Mouse (Mus musculus): Measurements from ENCODE around the gene Exosc5. TPM values are rescaled to one million over a fixed set of nuclear protein-coding genes. Genes with fewer than 3 reads are reported as not detected.

Exosc5 gene
- polyA plus RNA-seq, 1 experiment = 66.2 TPM

DNA sequence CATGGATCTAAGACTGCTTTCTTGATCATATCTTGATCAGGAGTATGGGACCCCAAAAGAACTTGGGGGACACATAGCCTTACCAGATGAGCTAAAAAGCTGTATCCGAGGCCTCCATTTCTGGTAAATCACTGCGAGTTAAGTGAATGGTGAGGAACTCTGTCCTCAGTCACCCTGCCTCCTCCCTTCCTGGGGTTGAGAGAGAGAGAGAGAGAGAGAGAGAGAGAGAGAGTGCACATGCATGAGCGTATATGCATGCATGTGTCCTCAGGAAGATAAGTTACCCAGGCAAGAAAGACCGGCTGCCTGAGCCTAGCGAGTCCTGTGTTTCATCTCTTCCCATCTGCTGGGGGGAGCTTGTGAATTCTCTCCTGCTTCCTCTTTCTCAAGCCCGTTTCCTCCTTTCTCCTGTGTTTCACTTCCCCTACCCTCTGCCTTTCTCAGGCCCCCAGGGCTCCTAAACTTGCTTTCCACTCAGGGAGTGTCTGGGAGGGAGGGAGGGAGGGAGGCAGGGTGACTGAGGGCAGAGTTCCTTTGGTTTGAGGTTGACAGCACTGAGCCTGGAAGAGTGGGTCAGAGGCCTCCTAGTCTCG lies 47.7 kb downstream of the Exosc5 start:
- DNase-seq (ENCODE audit: low read depth) = no peak

DNA sequence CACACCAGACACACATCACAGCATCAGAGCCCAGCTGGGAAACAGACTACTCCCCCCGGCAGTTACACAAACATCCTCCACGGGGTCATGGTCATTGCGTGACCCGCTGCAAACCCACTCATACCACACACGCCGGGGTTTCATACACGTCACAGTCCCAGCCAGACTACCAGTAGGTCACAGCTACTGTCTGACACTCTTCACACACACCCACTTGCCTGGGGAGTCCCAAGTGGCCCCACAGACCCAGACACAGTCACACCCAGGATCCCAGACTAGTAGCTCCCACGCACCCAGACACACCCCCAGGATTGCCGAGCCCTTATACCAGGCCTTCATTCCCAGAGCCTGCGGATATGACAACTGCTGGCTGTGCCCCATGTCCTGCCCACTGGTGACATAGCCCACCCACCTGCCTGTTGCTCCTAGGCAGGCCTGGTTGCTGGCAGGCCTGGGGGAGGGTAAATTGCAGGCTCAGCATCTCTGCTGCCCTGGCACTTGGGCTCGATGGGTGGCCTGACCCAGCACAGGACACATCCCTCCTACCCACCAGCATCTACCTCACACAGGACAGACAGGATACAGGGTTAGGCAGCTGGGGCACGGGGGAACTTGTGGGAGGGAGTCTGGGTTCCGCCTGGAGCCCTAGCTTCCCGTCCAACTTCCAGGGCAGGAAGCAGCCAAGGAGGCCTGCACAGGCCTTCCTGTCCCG lies 48.8 kb downstream of the Exosc5 start:
- no peak for DNase-seq (ENCODE audit: low read depth)

DNA sequence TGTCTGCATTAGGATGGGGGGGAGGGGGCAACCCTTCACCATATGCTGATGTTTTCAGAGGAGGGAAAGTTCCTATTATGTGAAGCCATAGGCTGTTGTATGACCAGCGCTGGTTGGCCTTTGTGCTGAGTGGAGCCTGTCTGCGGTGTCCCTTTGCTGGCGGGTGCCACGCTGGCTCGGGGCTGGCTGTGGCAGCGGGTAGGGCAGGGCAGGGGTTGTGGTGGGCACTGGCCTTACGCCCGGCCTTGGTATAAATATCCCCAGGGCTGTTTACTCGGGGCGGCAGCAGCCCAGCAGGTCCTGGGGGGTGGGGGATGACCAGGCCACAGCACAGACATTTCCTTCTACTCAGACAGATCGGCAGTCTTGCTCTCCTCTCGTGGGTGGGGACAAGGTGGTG lies 51.0 kb downstream of the Exosc5 start:
- no peak for DNase-seq (ENCODE audit: low read depth)

DNA sequence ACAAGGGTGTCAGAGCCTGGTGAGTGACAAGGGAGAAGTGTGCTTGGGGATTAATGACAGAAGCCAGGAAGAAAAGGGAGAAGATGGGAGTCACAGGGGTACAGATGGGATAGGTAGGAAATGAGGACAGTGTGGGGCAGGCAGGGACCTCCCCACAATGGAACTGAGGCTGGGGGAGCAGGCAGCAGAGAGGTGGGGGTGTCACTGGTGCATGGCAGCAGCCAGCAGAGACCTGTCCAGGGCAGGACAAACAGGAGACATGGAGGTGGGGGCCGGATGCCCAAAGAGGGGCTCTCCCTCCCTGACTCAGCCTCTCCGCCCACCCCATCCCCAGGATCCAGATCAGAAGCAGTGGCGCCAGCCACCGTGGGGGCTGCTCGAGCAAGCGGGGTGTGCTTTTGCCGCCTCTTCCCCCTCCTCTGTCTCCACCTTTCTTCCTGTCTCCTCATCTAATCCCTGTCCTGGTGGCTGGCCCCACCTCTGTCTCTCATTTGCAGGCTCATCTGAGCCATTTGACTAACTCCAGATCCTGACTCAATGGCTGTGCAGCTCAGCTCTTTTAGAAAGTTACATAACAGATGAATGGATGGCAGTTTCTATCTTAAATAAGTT lies 51.7 kb downstream of the Exosc5 start:
- no peak for DNase-seq (ENCODE audit: low read depth)

DNA sequence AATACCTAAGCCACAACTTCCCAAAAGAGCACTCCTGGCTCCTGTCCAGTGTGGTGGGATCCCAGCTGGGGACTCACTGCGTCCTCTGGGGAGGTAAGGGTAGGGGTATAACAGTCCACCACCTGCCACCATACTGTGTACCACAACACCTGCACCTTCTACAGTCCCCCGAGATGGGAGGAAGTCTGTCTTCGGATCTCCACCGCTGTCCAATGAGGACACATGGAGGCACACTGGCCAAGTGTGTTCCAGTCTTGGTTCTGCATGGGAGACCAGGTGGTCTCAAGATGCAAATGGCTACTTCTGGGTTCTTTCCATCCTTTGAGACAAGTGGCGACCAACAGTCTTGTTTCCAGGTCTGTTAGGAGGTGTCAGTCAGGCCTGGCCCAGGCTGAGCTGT lies 52.2 kb downstream of the Exosc5 start:
- DNase-seq (ENCODE audit: low read depth) = no peak

DNA sequence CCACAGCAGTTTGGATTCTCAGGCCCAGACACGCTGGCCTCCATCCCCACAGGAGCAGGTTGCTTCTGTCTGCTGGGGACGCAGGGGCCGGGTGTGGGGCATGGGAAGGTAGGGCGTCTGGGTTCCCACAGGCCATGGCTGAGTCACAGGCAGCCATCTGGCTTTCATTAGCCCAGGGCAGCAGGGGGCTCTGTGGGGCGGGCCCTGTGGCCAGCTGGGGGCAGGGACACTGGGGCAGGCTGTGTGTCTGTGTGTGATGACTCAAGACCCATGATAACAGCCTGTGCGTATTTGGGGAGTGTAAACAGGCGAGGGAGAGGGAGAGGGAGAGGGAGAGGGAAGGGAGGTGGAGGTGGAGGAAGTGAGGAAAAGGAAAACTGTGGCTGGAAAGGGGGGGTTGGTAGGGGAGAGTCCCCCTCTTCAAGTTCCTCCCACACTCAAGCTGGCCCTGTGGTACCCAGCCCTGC lies 52.8 kb downstream of the Exosc5 start:
- no peak for DNase-seq (ENCODE audit: low read depth)

DNA sequence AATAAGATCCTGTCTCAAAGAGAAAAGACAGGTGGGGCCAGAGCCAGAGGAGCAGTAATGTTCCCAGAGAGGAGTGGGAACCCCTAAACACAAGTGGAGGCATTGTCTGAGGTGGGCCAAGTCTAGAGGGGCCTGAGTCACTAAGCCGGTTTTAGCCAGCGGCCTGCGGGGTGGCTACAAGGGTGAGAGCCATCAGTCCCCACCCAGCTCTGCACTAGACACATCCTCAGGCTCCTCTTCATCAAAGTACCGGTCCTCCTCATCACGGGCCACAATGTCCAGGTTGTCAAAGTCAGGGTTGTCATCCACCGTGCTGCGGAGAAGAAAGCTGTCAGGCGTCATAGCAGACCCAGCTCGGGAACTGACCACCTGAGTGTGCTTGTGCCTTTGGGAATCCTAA lies 53.8 kb downstream of the Exosc5 start:
- no peak for DNase-seq (ENCODE audit: low read depth)

DNA sequence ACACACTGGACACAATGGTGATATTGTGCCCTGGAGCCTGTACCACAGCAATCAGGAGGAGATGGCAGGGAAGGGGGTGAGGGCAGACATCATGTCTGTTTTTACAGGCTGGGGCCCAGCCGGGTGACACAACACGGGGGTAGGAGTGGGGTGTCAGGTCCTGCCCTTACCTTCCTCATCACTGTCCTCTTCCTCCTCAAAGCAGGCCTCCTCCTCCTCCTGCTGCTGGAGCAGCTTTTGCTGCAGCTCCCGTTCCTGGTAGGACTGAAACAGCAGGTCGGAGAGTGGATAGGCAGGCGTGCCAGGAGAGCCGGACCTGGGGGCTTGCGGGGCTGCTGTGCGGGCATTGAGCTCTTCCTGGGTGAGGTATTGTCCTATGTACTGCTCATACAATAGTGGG lies 55.6 kb downstream of the Exosc5 start:
- no peak for DNase-seq (ENCODE audit: low read depth)

DNA sequence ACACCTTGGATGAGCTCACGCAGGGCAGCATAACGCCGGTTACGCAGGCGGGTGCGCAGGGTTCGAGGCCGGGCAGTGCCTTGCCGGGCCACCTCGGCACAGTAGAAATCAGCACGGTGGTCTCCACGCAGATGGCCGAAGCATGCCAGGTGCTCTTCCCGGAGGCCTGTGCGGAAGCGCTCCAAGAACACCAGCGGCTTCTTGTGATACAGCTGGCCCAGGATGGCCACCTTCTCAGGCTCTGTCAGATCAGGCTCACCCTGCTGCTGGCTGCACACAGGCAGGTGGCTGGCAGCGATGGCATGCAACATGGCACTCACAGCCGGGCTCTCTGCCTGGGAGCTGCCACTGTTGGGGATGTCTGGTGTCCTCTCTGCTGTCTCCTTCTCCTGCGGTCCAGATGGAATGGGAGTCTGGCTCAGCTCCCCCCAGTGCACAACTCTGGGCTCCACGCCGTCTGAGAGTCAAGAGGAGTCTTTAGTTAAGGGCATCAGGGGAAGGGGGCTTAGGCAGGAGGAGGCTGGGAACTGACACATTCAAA lies 56.8 kb downstream of the Exosc5 start:
- DNase-seq (ENCODE audit: low read depth) = no peak

DNA sequence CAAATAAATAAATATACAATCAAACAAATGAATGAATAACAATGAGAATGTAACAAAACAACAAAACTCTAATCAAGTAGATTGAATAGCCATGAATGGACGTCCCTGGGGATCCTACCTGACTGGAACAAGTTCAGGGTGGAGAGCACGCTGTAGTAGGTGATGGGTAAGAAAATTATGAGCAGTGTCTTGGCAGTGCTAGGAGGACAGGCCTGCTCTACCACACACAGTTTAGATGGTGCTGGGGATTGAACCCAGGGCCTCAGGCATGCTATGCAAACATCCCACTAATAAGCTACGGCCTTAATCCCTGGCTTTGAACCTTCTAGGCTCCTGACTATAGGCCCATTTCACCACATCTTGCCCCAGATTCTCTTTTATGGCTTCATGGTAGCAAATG lies 58.5 kb downstream of the Exosc5 start:
- DNase-seq (ENCODE audit: low read depth) = no peak

DNA sequence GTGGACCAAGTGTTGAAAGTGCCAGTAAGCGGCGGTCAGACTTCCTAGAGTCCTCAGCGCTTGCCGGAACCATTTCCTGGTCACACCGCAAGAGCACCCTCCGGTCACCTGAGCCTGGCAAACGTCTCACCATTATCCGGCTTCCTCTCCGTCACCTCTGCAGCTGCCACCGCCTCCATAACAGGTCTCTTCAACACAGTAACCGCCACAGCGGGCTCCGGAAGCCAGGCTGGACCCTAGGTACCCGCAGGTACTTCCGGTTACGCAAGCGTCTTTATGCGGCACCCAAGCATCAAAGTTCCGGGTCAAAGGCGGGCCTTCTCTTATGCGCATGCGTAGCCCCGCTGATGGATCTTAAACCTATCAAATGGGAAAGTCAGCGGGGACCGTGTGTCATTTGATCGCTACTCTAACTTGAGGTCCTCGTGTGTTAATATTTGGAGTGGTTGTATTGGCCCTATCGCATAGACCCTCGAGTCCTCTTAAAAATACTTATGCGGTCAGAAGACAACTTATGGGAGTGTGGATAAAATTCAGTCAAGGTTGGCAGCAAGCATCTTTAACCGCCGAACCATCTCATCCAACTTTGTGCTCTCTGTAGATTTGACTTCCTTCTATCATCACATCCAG lies 59.9 kb downstream of the Exosc5 start, which contains the start of gene Ccdc97:
Ccdc97 (minus strand) TSS at position 301 of the 630 bp plus-strand sequence.
- no peak for DNase-seq (ENCODE audit: low read depth)

DNA sequence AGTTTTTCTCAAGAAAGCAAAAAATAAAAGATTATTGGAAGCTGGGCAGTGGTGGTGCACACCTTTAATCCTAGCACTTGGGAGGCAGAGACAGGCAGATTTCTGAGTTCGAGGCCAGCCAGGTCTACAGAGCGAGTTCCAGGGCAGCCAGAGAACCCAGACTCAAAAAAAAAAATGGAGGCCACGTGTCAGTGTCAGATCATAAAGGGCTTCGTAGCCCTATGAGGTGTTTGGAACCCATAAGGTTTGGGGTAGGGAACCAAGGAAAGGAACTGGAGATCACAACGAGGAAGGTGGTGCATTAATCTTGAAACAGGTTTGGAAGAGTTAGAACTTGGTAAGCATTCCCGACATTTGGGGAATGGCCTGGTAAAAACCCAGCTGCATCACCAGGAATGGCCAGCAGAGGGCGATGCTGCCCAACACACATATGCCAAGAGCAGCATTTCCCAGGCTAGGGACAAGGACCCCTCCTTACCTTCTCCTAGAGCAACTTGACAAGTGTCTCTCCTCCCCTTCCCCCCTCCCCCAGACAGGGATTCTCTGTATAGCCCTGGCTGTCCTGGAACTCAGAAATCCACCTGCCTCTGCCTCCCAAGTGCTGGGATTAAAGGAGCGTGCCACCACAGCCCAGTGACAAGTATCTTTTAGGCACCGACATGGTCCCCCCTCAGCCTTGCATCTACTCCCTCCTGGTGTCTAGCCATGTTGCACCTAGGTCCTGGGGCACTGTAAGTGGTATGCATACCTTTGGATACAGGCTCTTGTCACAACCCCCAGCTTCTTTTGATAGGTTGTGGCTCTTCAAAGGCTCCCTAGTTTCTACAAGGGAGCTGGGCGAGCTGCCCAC lies 61.0 kb downstream of the Exosc5 start:
- no peak for DNase-seq (ENCODE audit: low read depth)

DNA sequence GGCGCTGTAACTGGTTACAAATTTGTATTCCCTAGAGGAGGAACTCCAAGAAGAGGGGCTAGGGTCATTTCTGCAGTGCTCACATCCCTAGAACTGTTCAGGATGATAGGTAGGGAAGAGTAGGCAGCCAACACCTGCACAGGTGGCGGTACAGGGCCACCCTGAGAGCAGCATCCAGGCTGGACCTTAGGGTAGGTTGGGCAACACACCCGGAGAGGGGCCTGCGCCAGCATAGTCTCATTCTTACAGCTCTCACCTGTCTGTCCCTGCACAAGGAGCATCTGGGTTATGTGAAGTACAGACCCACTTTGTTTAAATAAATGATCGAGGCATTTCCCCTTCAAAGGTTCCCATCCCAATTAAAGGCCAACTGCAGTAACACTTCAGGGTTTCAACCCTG lies 61.8 kb downstream of the Exosc5 start:
- no peak for DNase-seq (ENCODE audit: low read depth)

Other genes with a start within 250 kb of the Exosc5 start
- not detected in 2 replicates for gene Cxcl17, start 246.3 kb upstream of the Exosc5 start, polyA plus RNA-seq (2012; rRNA removed)
- gene Ceacam1, start 181.6 kb upstream of the Exosc5 start, polyA plus RNA-seq (2012; rRNA removed) = 7.4 and 8.9 TPM in 2 replicates
- gene Ceacam2, start 119.3 kb upstream of the Exosc5 start, polyA plus RNA-seq (2012; rRNA removed) = 0.16 and 0.31 TPM in 2 replicates
- gene Erich4, start 43.3 kb upstream of the Exosc5 start, polyA plus RNA-seq (2012; rRNA removed) = 0.20 and 0.33 TPM in 2 replicates
- 28.5 and 28.9 TPM in 2 replicates for gene Dmac2, start 39.8 kb upstream of the Exosc5 start, polyA plus RNA-seq (2012; rRNA removed)
- gene B3gnt8, start 32.5 kb upstream of the Exosc5 start, polyA plus RNA-seq (2012; rRNA removed) = 13.8 and 15.5 TPM in 2 replicates
- 199 and 232 TPM in 2 replicates for gene Bckdha, start 183 bp upstream of the Exosc5 start, polyA plus RNA-seq (2012; rRNA removed)
- 3.5 and 4.1 TPM in 2 replicates for gene Tmem91, start 16.0 kb downstream of the Exosc5 start, polyA plus RNA-seq (2012; rRNA removed)
- 42.3 and 46.3 TPM in 2 replicates for gene B9d2, start 21.6 kb downstream of the Exosc5 start, polyA plus RNA-seq (2012; rRNA removed)
- gene Tgfb1, start 27.8 kb downstream of the Exosc5 start, polyA plus RNA-seq (2012; rRNA removed) = 32.4 and 52.4 TPM in 2 replicates
- gene Ccdc97, start 59.9 kb downstream of the Exosc5 start, polyA plus RNA-seq (2012; rRNA removed) = 46.3 and 54.6 TPM in 2 replicates
- 32.1 and 58.5 TPM in 2 replicates for gene Hnrnpul1, start 95.6 kb downstream of the Exosc5 start, polyA plus RNA-seq (2012; rRNA removed)
- 56.1 and 57.0 TPM in 2 replicates for gene Axl, start 129.5 kb downstream of the Exosc5 start, polyA plus RNA-seq (2012; rRNA removed)
- 4.2 and 5.4 TPM in 2 replicates for gene Cyp2s1, start 157.7 kb downstream of the Exosc5 start, polyA plus RNA-seq (2012; rRNA removed)
- 0.42 and 0.46 TPM in 2 replicates for gene Cyp2b10, start 238.5 kb downstream of the Exosc5 start, polyA plus RNA-seq (2012; rRNA removed)